8 mouse cellular contexts compared by ENCODE assay signal in the genomic region with DNA sequence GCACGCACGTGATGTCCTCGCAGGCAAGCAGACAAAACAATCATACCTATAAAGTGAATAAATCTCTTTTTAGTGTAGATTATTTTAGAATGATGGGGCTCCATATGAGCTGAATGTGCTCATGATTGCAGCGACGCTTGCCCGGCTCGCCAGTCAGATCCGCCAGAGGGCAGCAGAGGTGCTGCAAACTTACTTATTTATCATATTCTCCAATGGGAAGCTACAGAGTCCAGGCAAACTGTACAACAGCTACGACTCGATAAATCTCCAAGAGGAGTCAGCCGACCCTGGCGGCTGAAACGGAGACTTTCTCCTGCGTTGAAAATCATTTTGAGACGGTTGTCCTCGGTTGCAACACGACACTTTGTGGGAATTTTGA. TPM values are rescaled to one million over a fixed set of nuclear protein-coding genes. Genes with fewer than 3 reads are reported as not detected.
DNase-seq lines count a peak whose midpoint lies in the region; ATAC-seq lines count a peak whose summit lies in the region.

No protein-coding gene starts in this region.

- H3K4me1 ChIP-seq in megakaryocyte, embryonic 14.5 days: peaks cover 47% of the 10 kb centered on the region

- no peaks in the 10 kb centered on the region for H3K36me3 ChIP-seq in megakaryocyte, embryonic 14.5 days (replicated peaks; ENCODE audit: low read length)

- H3K4me3 ChIP-seq in megakaryocyte, embryonic 14.5 days (replicated peaks): peak overlapping the region; percentile 97

- no peaks in the 10 kb centered on the region for H3K9me3 ChIP-seq in megakaryocyte, embryonic 14.5 days

- no peaks in the 10 kb centered on the region for H3K27me3 ChIP-seq in megakaryocyte, embryonic 14.5 days (replicated peaks)

- peak; percentile 63 for ATAC-seq in common myeloid progenitor, adult 5-6 weeks (replicated peaks; ENCODE audit: low read depth, poor library complexity, severe bottlenecking)

- peak; percentile 93 for DNase-seq in ZHBTc4 (ENCODE audit: low read depth, low spot score)
- peak; percentile 75 to 76 for DNase-seq in gastrocnemius, adult 8-10 months (ENCODE audit: low spot score in 2 of 2)
- peak; percentile 87 for DNase-seq in hindlimb bud, embryonic 11.5 days (ENCODE audit: extremely low spot score, low read depth, low spot score)
- peak; percentile 82 to 85 for DNase-seq in left cerebral cortex, adult 8-10 months (ENCODE audit: low spot score in 2 of 2)
- DNase-seq in right cerebral cortex, postnatal 10 days (ENCODE audit: low spot score in 2 of 2): peak; percentile 92
- peak; percentile 83 for DNase-seq in urinary bladder, postnatal 25 days (ENCODE audit: low spot score)

RNA-seq across cellular contexts. Expression of gene Cenpc1, which starts 1.2 kb away (rescaled TPM):
- 61.6 and 63.2 TPM in 2 replicates for total RNA-seq in common myeloid progenitor, adult 5-6 weeks (2017)
- 1 to 10 TPM; 2.3 to 3.3 (median 2.6) TPM for total RNA-seq in gastrocnemius, adult 8-10 months (2022)
- total RNA-seq in left cerebral cortex, adult 8-10 months (2022): 10 to 100 TPM; 22.2 to 24.8 (median 23.3) TPM
- polyA plus RNA-seq in megakaryocyte, embryonic 14.5 days (2012; ENCODE audit: insufficient read depth, low replicate concordance): 1.7 TPM in 1 of 2 replicates, not detected in the other

RNA-seq across cellular contexts. Expression of gene Stap1, which starts 5.0 kb away (rescaled TPM):
- total RNA-seq in common myeloid progenitor, adult 5-6 weeks (2017): 39.3 and 57.7 TPM in 2 replicates
- total RNA-seq in gastrocnemius, adult 8-10 months (2022): not detected
- total RNA-seq in left cerebral cortex, adult 8-10 months (2022): not detected
- 0.97 and 21.5 TPM in 2 replicates for polyA plus RNA-seq in megakaryocyte, embryonic 14.5 days (2012; ENCODE audit: insufficient read depth, low replicate concordance)

Comparison
In these comparisons a context has a peak if more than half of its experiments do, and no peak if none do; other contexts are left out.
1. Peak in every context shown above with its lines: DNase-seq, ATAC-seq and H3K4me3 ChIP-seq.
2. RNA of gene Cenpc1, which starts 1.2 kb away (total RNA-seq): 61.6 to 63.2 TPM in common myeloid progenitor, adult 5-6 weeks and 22.2 to 24.8 TPM in left cerebral cortex, adult 8-10 months; 2.3 to 3.3 TPM in gastrocnemius, adult 8-10 months; every median in the first group is over 4 times any median in the second.
3. RNA of gene Stap1, which starts 5.0 kb away (total RNA-seq): 39.3 to 57.7 TPM in common myeloid progenitor, adult 5-6 weeks; not detected in left cerebral cortex, adult 8-10 months and not detected in gastrocnemius, adult 8-10 months; every median in the first group is over 10 times any median in the second.